Mouse (Mus musculus): Measurements from ENCODE around the gene Gm20605. TPM values are rescaled to one million over a fixed set of nuclear protein-coding genes. Genes with fewer than 3 reads are reported as not detected.

Gm20605 gene
- total RNA-seq, 2 experiments from 2014 or later: 11.0 to 14.7 TPM

DNA sequence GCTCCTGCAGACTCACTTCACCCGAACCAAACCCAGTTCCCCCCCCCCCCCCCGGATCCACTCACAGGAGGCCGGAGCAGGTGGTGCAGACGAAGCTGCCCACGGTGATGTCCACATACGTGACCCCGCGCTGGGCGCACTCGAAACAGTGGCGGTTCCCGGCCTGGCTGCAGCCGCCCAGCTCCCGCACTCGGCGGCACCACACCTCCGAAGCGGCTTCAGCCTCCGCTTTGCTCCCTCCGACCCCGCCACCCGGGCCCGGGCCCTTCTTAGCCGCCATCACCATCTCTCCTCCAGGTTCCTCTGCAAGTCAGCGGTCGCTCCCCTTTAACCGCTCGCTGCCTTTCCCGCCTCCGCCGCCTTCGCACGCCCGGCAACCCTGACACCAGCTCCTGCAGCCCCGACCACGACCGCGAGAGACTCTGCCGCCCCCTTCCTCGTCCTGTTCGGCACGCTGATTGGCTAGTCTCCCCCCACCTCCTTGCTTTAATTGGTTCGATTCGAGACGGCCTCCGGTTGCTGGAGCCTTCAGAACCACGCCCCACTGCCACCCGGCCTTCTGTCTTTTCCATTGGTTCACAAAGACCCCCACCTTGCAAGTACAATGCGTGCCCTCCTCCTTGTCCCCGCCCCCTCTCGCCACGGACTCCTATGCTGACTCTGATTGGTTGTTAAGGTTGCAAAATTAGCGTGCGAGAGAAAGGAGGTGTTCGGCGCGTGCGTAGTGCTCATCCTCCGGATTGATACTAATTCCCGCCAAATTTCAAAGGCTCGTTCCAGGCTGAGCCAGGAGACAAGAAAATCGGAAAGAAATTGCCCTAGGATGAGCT, 55.5 kb downstream of the Gm20605 start, which contains the start of gene Agfg2:
Agfg2 (minus strand) TSS at position 433 of the 830 bp plus-strand sequence.
- peak; percentile 94 to 100 for DNase-seq (ENCODE audit: low spot score in 2 of 2)

DNA sequence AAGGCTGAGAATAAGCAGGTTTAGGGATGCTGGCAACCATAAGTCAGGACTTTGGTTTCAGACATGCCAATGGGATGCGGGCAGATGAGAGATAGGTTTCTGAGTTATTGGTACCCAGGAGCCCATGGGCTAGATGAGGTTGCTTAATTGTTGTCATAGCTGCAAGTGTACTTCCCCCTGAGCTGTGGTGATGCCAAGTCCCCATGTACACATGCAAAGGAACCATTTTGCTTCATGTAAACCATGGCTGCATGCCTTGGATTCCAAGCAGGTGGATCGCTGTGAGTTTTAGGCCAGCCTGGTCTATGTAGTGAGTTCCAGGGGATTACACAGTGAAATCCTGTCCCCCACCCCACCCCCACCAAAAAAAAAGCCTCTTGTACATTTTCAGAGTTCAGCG, 56.7 kb downstream of the Gm20605 start:
- no peak for DNase-seq (ENCODE audit: low spot score in 2 of 2)

GRCm38 (mm10) chr5:137686127-137686790, 57.3 kb downstream of the Gm20605 start:
- DNase-seq (ENCODE audit: low spot score in 2 of 2): no peak

GRCm38 (mm10) chr5:137689974-137690373, 61.0 kb downstream of the Gm20605 start:
- no peak for DNase-seq (ENCODE audit: low spot score in 2 of 2)

GRCm38 (mm10) chr5:137690531-137690930, 61.6 kb downstream of the Gm20605 start:
- DNase-seq (ENCODE audit: low spot score in 2 of 2): no peak

GRCm38 (mm10) chr5:137691881-137692280, 62.9 kb downstream of the Gm20605 start:
- DNase-seq (ENCODE audit: low spot score in 2 of 2): no peak

Other genes starting within 250 kb of the Gm20605 start
- gene Zan, start 152.1 kb upstream of the Gm20605 start, total RNA-seq (2021): under 1 TPM; 0.21 to 0.57 TPM
- 10 to 100 TPM; 32.9 to 37.1 TPM for gene Pop7, start 126.7 kb upstream of the Gm20605 start, total RNA-seq (2021)
- gene Gigyf1, start 110.6 kb upstream of the Gm20605 start, total RNA-seq (2021): 10 to 100 TPM; 40.5 to 48.8 TPM
- gene Epo, start 95.9 kb upstream of the Gm20605 start, total RNA-seq (2021): not detected
- 100 to 1,000 TPM; 704 to 770 TPM for gene Gnb2, start 95.7 kb upstream of the Gm20605 start, total RNA-seq (2021)
- 100 to 1,000 TPM; 128 to 133 TPM for gene Actl6b, start 75.7 kb upstream of the Gm20605 start, total RNA-seq (2021)
- 10 to 100 TPM; 10.9 to 15.5 TPM for gene Tfr2, start 59.3 kb upstream of the Gm20605 start, total RNA-seq (2021)
- 10 to 100 TPM; 36.7 to 40.0 TPM for gene Mospd3, start 28.1 kb upstream of the Gm20605 start, total RNA-seq (2021)
- gene Pcolce, start 15.4 kb upstream of the Gm20605 start, total RNA-seq (2021): 10 to 100 TPM in 1 of 2 experiments, 1 to 10 TPM in 1; 6.9 to 13.6 TPM
- under 1 TPM; 0.17 to 0.37 TPM for gene Fbxo24, start 173 bp upstream of the Gm20605 start, total RNA-seq (2021)
- gene Lrch4, start 54 bp upstream of the Gm20605 start, total RNA-seq (2021): 10 to 100 TPM; 14.7 to 19.5 TPM
- gene Sap25, start 12.2 kb downstream of the Gm20605 start, total RNA-seq (2021): 1 to 10 TPM; 6.3 to 6.6 TPM
- gene Irs3, start 16.5 kb downstream of the Gm20605 start, total RNA-seq (2021): not detected
- 10 to 100 TPM; 51.7 to 56.5 TPM for gene Agfg2, start 55.6 kb downstream of the Gm20605 start, total RNA-seq (2021)
- 10 to 100 TPM; 73.9 to 75.0 TPM for gene Nyap1, start 112.4 kb downstream of the Gm20605 start, total RNA-seq (2021)
- gene Tsc22d4, start 116.6 kb downstream of the Gm20605 start, total RNA-seq (2021): 100 to 1,000 TPM; 213 to 225 TPM
- 10 to 100 TPM; 24.2 to 27.3 TPM for gene Ppp1r35, start 149.7 kb downstream of the Gm20605 start, total RNA-seq (2021)
- 10 to 100 TPM; 33.4 to 42.0 TPM for gene Mepce, start 158.5 kb downstream of the Gm20605 start, total RNA-seq (2021)
- 1 to 10 TPM; 5.0 to 5.7 TPM for gene Zcwpw1, start 158.6 kb downstream of the Gm20605 start, total RNA-seq (2021)
- under 1 TPM; 0.32 to 0.62 TPM for gene Pilra, start 207.1 kb downstream of the Gm20605 start, total RNA-seq (2021)
- gene Pilrb1, start 228.9 kb downstream of the Gm20605 start, total RNA-seq (2021): not detected
- gene Pilrb2, start 242.6 kb downstream of the Gm20605 start, total RNA-seq (2021): not detected

Data from layer of hippocampus, postnatal 14 days (tissue).